Mouse (Mus musculus) lung, postnatal 4 days (tissue): ENCODE measurements around the gene Scn3a.
"Not testable (repeated sequence)": the region's sequence is repeated elsewhere in the genome, so short reads cannot be mapped to it uniquely, and the experiment has no call there.

Experiments used
- DNase-seq, 2 experiments: peaks; one replicate each; pipeline ENCODE4 v3.0.0; 2021

The Scn3a gene

GRCm38 (mm10) chr2:65483434-65483833 is 84.0 kb downstream of the Scn3a start:
- no peak for DNase-seq

- no peak for DNase-seq
Observed at GRCm38 (mm10) chr2:65481007-65481672, 86.3 kb downstream of the Scn3a start.

- DNase-seq, result no peak
Observed at GRCm38 (mm10) chr2:65471311-65471882, 96.0 kb downstream of the Scn3a start.

- DNase-seq, result no peak
Observed at GRCm38 (mm10) chr2:65465694-65466093, 101.7 kb downstream of the Scn3a start.

- DNase-seq, result no peak
Observed at GRCm38 (mm10) chr2:65453763-65454162, 113.7 kb downstream of the Scn3a start.

- not testable (repeated sequence) for DNase-seq
Observed at GRCm38 (mm10) chr2:65451401-65452078, 115.9 kb downstream of the Scn3a start.

GRCm38 (mm10) chr2:65450449-65451360 is 116.7 kb downstream of the Scn3a start:
- no peak for DNase-seq

GRCm38 (mm10) chr2:65449126-65449828 is 118.2 kb downstream of the Scn3a start:
- DNase-seq, result no peak

GRCm38 (mm10) chr2:65443082-65443481 is 124.3 kb downstream of the Scn3a start:
- DNase-seq, result no peak

GRCm38 (mm10) chr2:65441566-65441965 is 125.9 kb downstream of the Scn3a start:
- DNase-seq, result no peak

GRCm38 (mm10) chr2:65441110-65441509 is 126.3 kb downstream of the Scn3a start:
- no peak for DNase-seq

GRCm38 (mm10) chr2:65436917-65437316 is 130.5 kb downstream of the Scn3a start:
- no peak for DNase-seq

GRCm38 (mm10) chr2:65423501-65423900 is 143.9 kb downstream of the Scn3a start:
- no peak for DNase-seq

- DNase-seq, result no peak
Observed at GRCm38 (mm10) chr2:65421259-65422255, 145.9 kb downstream of the Scn3a start.

- DNase-seq, result no peak
Observed at GRCm38 (mm10) chr2:65418608-65419007, 148.8 kb downstream of the Scn3a start.

- DNase-seq, result no peak
Observed at GRCm38 (mm10) chr2:65416535-65416934, 150.9 kb downstream of the Scn3a start.

- no peak for DNase-seq
Observed at GRCm38 (mm10) chr2:65415294-65415693, 152.1 kb downstream of the Scn3a start.

GRCm38 (mm10) chr2:65414806-65415281 is 152.6 kb downstream of the Scn3a start:
- DNase-seq, result no peak

- DNase-seq, result peak; percentile 49 to 50
Observed at GRCm38 (mm10) chr2:65414237-65414636, 153.2 kb downstream of the Scn3a start.

- DNase-seq, result peak in 1 of 2 experiments; percentile 25
Observed at GRCm38 (mm10) chr2:65413746-65414145, 153.7 kb downstream of the Scn3a start.
